Mouse (Mus musculus) gastrocnemius, postnatal 25 days (tissue): ENCODE measurements around the gene Zfp704. TPM values are rescaled to one million over a fixed set of nuclear protein-coding genes. Genes with fewer than 3 reads are reported as not detected.
"Not testable (repeated sequence)": the region's sequence is repeated elsewhere in the genome, so short reads cannot be mapped to it uniquely, and the experiment has no call there.

Source experiments
- DNase-seq: peaks from one replicate; pipeline ENCODE4 v3.0.0; 2022
- total RNA-seq, 2 experiments: library from RNA; stranded (reverse); gene quantifications; 1 replicate in 1 of 2; 2 replicates in 1 of 2; pipeline ENCODE4 v1.2.3; 2021

Zfp704 gene
- total RNA-seq, 2 experiments from 2014 or later, result 5.1 to 5.2 TPM

GRCm38 (mm10) chr3:9598061-9598460 is 11.8 kb downstream of the Zfp704 start:
- no peak for DNase-seq

- no peak for DNase-seq
Observed at GRCm38 (mm10) chr3:9594457-9594856, 15.4 kb downstream of the Zfp704 start.

GRCm38 (mm10) chr3:9593832-9594231 is 16.1 kb downstream of the Zfp704 start:
- DNase-seq, result no peak

- no peak for DNase-seq
Observed at GRCm38 (mm10) chr3:9591416-9592110, 18.3 kb downstream of the Zfp704 start.

DNA sequence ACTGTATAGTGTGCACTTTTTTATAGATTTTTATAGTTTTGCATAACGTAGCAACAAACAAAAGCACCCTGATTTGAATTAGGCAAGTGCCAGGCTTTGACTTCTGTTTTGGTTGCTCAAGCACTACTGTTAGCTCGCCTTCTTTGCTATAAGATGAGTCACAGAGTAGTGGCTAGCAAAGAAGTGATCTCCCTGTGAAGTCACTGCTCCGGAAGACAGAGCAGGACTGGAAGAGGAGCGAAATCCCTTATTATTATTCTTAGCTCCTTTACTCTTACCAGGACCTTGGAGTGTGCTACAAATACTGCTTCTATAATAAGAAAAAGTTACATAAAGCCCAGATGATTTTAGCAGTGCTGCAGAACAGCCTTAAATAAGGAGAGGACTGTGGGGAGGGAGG is 21.2 kb downstream of the Zfp704 start:
- DNase-seq, result no peak

DNA sequence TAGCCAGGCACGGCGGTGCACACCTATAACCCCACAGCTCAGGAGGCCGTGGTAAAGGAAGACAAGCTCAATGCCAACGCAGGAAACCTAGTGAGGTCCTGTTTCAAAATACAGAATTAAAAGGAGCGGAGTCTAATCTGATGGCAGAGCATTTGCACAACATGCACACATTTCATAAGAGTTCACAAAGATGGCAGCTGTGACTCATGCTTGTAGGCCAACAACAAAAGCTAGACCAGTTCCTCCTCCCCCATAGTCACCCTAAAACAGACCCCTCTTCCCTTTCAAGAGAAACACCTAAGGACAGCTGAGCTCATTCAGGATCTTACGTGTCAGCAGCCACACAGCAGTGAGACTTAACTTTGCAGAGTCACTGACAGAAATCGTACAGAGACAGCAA is 22.6 kb downstream of the Zfp704 start:
- no peak for DNase-seq

DNA sequence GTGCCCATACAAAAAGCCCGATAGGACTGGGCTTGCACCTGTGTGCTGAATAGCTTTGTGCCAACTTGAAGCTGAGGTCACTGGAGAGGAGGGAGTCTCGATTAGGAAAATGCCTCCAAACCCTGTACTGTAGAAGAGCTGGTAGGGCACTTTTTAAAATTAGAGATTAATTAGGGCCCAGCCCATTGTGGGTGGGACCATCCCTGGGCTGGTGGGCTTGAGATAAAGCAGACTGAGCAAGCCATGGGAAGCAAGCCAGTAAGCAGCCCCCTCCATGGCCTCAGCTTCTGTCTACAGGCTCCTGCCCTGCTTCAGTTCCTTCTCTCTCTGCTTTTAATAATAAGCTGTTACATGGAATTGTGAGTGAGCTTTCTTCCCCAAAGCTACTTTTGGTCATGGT is 26.4 kb downstream of the Zfp704 start:
- DNase-seq, result no peak

GRCm38 (mm10) chr3:9580952-9581798 is 28.7 kb downstream of the Zfp704 start:
- DNase-seq, result no peak

DNA sequence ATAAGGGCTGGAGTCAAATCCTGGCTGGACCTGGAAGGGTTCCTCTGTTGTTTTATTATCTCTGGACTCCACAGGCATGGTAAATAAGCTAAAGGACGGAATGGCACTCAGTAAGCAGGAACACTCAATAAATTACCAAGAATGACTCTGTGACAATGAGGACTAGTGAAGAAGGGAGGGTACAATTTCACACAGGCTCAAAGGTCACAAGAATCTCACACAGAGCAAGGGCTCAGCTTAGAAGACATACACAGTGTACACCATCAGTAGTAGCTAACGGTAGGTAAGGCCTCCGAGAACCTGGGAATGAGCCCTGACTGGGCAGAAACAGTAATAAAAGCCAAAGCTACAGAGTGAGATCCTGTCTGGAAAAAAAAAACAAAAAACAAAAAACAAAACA is 29.8 kb downstream of the Zfp704 start:
- DNase-seq, result no peak

DNA sequence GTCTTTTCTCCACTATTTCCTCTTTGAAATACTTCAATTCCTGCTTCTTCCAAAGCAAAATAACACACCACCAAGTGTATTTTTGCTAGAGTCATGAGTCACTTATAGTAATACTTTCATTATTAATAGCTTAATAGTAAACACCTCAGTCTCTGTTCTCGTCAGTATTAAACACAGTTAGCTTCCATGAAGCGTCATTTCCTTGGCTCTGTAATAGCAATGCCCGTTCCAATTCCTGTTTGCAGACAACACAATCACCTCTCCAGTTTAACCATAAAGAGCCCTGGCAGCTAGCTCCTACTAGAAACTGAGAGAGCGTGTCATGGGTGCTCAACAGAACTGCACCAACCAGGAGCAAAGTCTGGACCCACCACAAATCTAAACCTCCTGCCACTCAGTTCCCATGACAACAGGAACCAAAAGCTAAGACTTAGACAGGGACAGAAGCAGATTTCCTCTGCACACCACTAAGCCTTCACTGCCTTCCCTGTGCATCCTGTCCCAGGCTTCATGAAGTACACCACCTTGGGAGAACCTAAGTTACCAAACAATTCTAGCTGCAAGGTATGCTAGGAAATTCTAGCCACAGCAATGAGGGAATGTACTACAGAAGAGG is 30.7 kb downstream of the Zfp704 start:
- no peak for DNase-seq

- no peak for DNase-seq
Observed at GRCm38 (mm10) chr3:9576872-9577271, 33.0 kb downstream of the Zfp704 start.

GRCm38 (mm10) chr3:9574305-9574704 is 35.6 kb downstream of the Zfp704 start:
- DNase-seq, result no peak

- peak; percentile 24 for DNase-seq
Observed at GRCm38 (mm10) chr3:9573581-9573980, 36.3 kb downstream of the Zfp704 start.

- DNase-seq, result no peak
Observed at GRCm38 (mm10) chr3:9572261-9572660, 37.6 kb downstream of the Zfp704 start.

DNA sequence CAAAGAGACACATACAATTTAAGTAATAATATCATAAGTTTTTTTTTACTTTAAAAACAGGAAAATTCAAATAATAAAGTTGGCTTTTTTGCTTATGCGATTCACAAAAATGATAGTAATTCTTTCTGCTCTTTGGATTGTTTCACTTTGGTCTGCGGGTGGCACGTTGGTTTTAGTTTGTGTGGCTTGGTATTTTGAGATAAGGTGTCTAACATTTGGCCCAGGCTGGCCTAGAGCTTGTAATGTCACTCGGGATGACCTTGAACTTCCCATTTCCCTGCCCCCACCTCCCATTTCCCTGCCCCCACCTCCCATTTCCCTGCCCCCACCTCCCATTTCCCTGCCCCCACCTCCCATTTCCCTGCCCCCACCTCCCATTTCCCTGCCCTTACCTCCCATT is 39.1 kb downstream of the Zfp704 start:
- DNase-seq, result no peak

- DNase-seq, result not testable (repeated sequence)
Observed at GRCm38 (mm10) chr3:9569706-9570105, 40.2 kb downstream of the Zfp704 start.

DNA sequence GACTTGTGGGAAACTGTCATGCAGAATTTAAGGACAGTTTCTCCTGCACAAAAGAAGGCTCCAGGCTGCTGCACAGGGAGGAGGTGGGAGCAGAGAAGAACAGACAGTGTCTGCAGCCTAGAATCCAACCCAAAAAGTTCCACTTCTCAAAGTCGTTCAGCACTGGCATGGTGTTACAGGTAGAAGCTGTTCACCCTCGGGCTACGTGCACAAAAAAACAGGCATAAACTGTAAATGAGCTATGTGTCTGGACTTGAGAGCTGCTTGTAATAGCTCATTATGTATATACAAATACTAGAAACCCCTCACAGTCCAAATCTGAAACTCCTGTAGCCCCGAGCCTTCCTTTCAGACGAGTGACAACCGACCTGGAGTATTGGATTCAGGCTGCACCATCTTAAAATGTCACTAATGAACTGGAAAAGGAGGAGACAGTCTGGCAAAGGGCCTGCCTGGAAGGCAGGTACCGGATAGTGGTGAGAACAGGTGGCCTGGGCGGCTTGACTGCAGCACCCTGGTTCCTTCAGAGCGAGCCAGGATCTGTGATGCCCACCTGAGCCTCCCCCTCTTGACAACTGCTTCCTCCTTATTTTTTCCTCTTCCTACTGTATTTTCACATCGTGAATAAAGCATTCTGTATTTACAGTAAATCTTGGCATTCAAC is 41.2 kb downstream of the Zfp704 start:
- no peak for DNase-seq

GRCm38 (mm10) chr3:9567948-9568347 is 41.9 kb downstream of the Zfp704 start:
- no peak for DNase-seq

DNA sequence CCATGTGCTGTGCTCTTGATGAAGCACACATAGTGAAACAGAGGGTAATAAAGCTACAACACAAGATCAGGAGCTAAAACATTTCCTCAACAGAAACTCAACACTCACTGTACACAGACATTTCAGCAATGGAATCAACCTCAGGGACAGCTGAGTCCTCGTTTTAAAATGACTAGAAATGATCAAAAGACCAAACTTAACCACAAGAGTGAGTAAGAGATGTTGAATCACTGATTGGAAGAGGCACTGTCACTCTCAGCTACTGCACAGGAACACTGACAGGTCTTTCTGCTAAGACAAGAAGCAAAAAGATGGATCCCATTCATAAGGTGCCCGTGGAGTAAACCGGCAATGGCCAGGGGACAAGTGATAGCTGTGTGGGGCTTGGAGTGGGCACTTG is 43.1 kb downstream of the Zfp704 start:
- DNase-seq, result no peak

DNA sequence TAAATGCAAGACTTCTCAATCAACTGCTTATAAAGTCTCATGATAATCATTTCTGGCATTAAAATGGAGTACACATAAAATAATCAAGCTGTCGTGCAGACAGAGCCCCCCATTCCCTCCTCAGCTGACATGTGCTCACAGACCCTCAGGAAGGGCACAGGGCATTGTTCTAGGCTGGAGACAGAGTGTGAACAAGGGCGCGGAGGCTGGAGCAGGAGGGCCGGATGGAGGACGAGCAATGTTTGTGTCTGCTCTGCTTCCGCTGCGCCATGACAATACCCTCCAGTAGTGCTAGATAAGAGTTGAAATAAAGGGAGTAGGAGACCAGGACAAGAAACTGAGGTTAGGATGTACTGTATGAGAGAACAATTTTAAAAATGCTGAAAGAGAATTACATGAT is 46.3 kb downstream of the Zfp704 start:
- DNase-seq, result no peak

DNA sequence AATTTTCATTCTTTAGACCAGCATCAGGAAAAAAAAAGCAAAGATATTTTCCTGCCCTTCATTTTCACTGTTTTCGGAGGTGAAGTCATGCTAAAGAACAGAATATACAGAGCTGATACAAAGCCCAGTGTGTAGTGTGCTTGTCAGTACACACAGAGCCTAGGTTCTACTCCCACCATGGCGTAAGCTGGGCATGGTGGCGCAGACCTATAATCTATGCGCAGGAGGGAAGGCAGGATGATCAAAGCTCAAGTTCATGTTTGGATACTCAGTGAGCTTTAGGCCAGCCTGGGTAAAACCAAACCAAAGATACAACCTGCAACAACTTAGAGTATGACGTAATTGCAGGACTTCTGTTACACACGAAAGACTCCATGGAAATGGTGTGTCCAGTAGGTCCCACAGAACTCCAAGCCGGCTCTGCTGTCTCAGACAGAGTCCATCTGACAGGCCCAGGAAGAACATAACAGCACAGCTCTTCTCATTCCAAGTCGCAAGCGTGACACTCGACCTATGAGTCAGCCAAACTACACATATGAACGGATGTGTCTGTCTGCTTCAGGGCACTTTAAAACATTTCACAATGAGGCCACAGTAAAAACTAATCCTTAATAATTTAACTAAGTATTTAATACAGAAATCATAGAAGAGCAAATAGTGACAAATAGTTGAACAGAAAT is 47.1 kb downstream of the Zfp704 start:
- no peak for DNase-seq
